Mouse (Mus musculus) liver, embryonic 12.5 days (tissue): ENCODE measurements at regions not wholly inside any gene's neighbourhood (a gene's known extent, or its start where the extent isn't known, plus 50 kb on each side); places are given as distances from the start of the nearest gene placed in this dataset.
A peak's percentile ranks its signal among the peaks of the same experiment; 100 is the strongest.

Experiments used
- ATAC-seq: fragments of 200-750 bp; cut with Nextera tagmentation; 2 replicates; pipeline ENCODE4 v1.8.0; 2017; ENCODE audit warnings: moderate number of reproducible peaks, mild to moderate bottlenecking, moderate library complexity
- H3K27ac ChIP-seq: fragments of 300-500 bp; sonication (generic); 2 replicates; pipeline ENCODE4 v1.5.1; 2016; ENCODE audit warnings: mild to moderate bottlenecking
- H3K27me3 ChIP-seq: fragments of 300-500 bp; sonication (generic); replicated peaks from 2 replicates; pipeline ENCODE4 v1.6.1; 2016; ENCODE audit warnings: mild to moderate bottlenecking, moderate library complexity
- H3K36me3 ChIP-seq: fragments of 300-500 bp; sonication (generic); 2 replicates; pipeline ENCODE4 v1.6.1; 2016; ENCODE audit warnings: mild to moderate bottlenecking, moderate library complexity
- H3K4me1 ChIP-seq: fragments of 300-500 bp; sonication (generic); 2 replicates; pipeline ENCODE4 v1.6.1; 2016
- H3K4me2 ChIP-seq: fragments of 300-500 bp; sonication (generic); 2 replicates; pipeline ENCODE4 v1.6.1; 2016; ENCODE audit warnings: mild to moderate bottlenecking, moderate library complexity
- H3K4me3 ChIP-seq: fragments of 300-500 bp; sonication (generic); 2 replicates; pipeline ENCODE4 v1.5.1; 2016; ENCODE audit warnings: mild to moderate bottlenecking, moderate library complexity
- H3K9ac ChIP-seq: fragments of 300-500 bp; sonication (generic); 2 replicates; pipeline ENCODE4 v1.6.1; 2016; ENCODE audit warnings: mild to moderate bottlenecking, moderate library complexity
- H3K9me3 ChIP-seq: fragments of 300-500 bp; sonication (generic); replicated peaks from 2 replicates; pipeline ENCODE4 v1.6.1; 2016; ENCODE audit warnings: mild to moderate bottlenecking, moderate library complexity
- WGBS: fragments of 180-500 bp; shearing (Covaris S2); methylation state at CpG from one replicate; pipeline ENCODE4 v1.1.7; 2016; ENCODE audit not compliant: insufficient replicate concordance; 5-methylcytosine and 5-hydroxymethylcytosine counted together

GRCm38 (mm10) chr17:15180223-15180860, 139.0 kb upstream of the Gm3448 start:
- no peak overlapping the region for H3K27ac ChIP-seq
- WGBS, result 46% methylated on average over 10 of the region's 10 CpGs
- ATAC-seq, result no peak
- no peaks in the 10 kb centered on the region for H3K9me3 ChIP-seq
- H3K4me2 ChIP-seq, result no peak overlapping the region
- no peaks in the 10 kb centered on the region for H3K4me1 ChIP-seq
- H3K36me3 ChIP-seq, result no peaks in the 10 kb centered on the region
- H3K9ac ChIP-seq, result no peak overlapping the region
- no peak overlapping the region for H3K4me3 ChIP-seq
- H3K27me3 ChIP-seq, result peaks cover 16% of the 10 kb centered on the region; the same call in 1 of the 2 replicates

GRCm38 (mm10) chr17:15179411-15179951, 138.1 kb upstream of the Gm3448 start:
- Histone ChIP-seq H3K4me3 (no peak overlapping the region), H3K9ac (no peak overlapping the region), H3K27ac (no peak overlapping the region), H3K4me2 (no peak overlapping the region), H3K4me1 (no peaks in the 10 kb centered on the region; the same call in 1 of the 2 replicates), H3K36me3 (no peaks in the 10 kb centered on the region), H3K9me3 (no peaks in the 10 kb centered on the region), H3K27me3 (peaks cover 16% of the 10 kb centered on the region; the same call in 1 of the 2 replicates)
- ATAC-seq, result no peak
- WGBS, result 46% methylated on average over 4 of the region's 4 CpGs

- no peak for ATAC-seq
- H3K36me3 ChIP-seq, result no peaks in the 10 kb centered on the region
- no peak overlapping the region for H3K27ac ChIP-seq
- H3K27me3 ChIP-seq, result peaks cover 8% of the 10 kb centered on the region; the same call in 1 of the 2 replicates
- H3K4me3 ChIP-seq, result no peak overlapping the region
- H3K4me2 ChIP-seq, result no peak overlapping the region
- 43% methylated on average over 3 of the region's 3 CpGs for WGBS
- H3K9me3 ChIP-seq, result no peaks in the 10 kb centered on the region
- no peak overlapping the region for H3K9ac ChIP-seq
- peaks cover 5% of the 10 kb centered on the region; the same call in 1 of the 2 replicates for H3K4me1 ChIP-seq
Measured at GRCm38 (mm10) chr17:15177390-15177789, 136.1 kb upstream of the Gm3448 start.

- Histone ChIP-seq H3K4me3 (no peak overlapping the region), H3K9ac (no peak overlapping the region), H3K27me3 (no peaks in the 10 kb centered on the region), H3K9me3 (no peaks in the 10 kb centered on the region), H3K36me3 (no peaks in the 10 kb centered on the region), H3K4me2 (no peak overlapping the region), H3K27ac (no peak overlapping the region; the same call in 1 of the 2 replicates), H3K4me1 (peaks cover 5% of the 10 kb centered on the region; the same call in 1 of the 2 replicates)
- peak; percentile 40; the same call in 1 of the 2 replicates for ATAC-seq
- WGBS, result 16% methylated on average over 9 of the region's 9 CpGs
Measured at GRCm38 (mm10) chr17:15174354-15174953, 133.1 kb upstream of the Gm3448 start.

- Histone ChIP-seq H3K27me3 (no peaks in the 10 kb centered on the region), H3K27ac (no peak overlapping the region)
- 67% methylated on average over 3 of the region's 3 CpGs for WGBS
Measured at GRCm38 (mm10) chr17:15167927-15168326, 126.6 kb upstream of the Gm3448 start.

GRCm38 (mm10) chr17:15157693-15158333, 116.5 kb upstream of the Gm3448 start:
- Histone ChIP-seq H3K9ac (no peak overlapping the region), H3K4me2 (no peak overlapping the region), H3K36me3 (no peaks in the 10 kb centered on the region), H3K27ac (no peak overlapping the region), H3K27me3 (no peaks in the 10 kb centered on the region), H3K4me3 (no peak overlapping the region), H3K4me1 (peaks cover 2% of the 10 kb centered on the region; the same call in 1 of the 2 replicates), H3K9me3 (no peaks in the 10 kb centered on the region)
- no peak for ATAC-seq
- WGBS, result 60% methylated on average over 5 of the region's 5 CpGs

More at GRCm38 (mm10) chr17:15167927-15168326, 126.6 kb upstream of the Gm3448 start:
- no peak overlapping the region for H3K4me2 ChIP-seq
- no peak for ATAC-seq
- no peaks in the 10 kb centered on the region for H3K36me3 ChIP-seq
- H3K9me3 ChIP-seq, result no peaks in the 10 kb centered on the region
- H3K9ac ChIP-seq, result no peak overlapping the region
- no peak overlapping the region for H3K4me3 ChIP-seq
- H3K4me1 ChIP-seq, result no peaks in the 10 kb centered on the region

GRCm38 (mm10) chr17:15152996-15153735, 111.8 kb upstream of the Gm3448 start:
- Histone ChIP-seq H3K27ac (no peak overlapping the region), H3K4me3 (no peak overlapping the region), H3K4me1 (peaks cover 8% of the 10 kb centered on the region; the same call in 1 of the 2 replicates), H3K9ac (no peak overlapping the region), H3K9me3 (no peaks in the 10 kb centered on the region), H3K36me3 (no peaks in the 10 kb centered on the region), H3K4me2 (no peak overlapping the region), H3K27me3 (no peaks in the 10 kb centered on the region)
- no peak for ATAC-seq
- WGBS, result 41% methylated on average over 7 of the region's 7 CpGs

GRCm38 (mm10) chr17:15152477-15152876, 111.1 kb upstream of the Gm3448 start:
- H3K27me3 ChIP-seq, result no peaks in the 10 kb centered on the region
- no peaks in the 10 kb centered on the region for H3K36me3 ChIP-seq
- no peak overlapping the region for H3K4me3 ChIP-seq
- WGBS, result 25% methylated on average over 7 of the region's 7 CpGs
- no peak for ATAC-seq
- no peak overlapping the region for H3K27ac ChIP-seq
- H3K9me3 ChIP-seq, result no peaks in the 10 kb centered on the region
- H3K4me1 ChIP-seq, result peaks cover 8% of the 10 kb centered on the region; the same call in 1 of the 2 replicates
- H3K9ac ChIP-seq, result no peak overlapping the region
- H3K4me2 ChIP-seq, result no peak overlapping the region

- no peaks in the 10 kb centered on the region for H3K36me3 ChIP-seq
- peaks cover 9% of the 10 kb centered on the region; the same call in 1 of the 2 replicates for H3K4me1 ChIP-seq
- no peak overlapping the region for H3K4me3 ChIP-seq
- H3K9me3 ChIP-seq, result no peaks in the 10 kb centered on the region
- WGBS, result 26% methylated on average over 3 of the region's 3 CpGs
- no peak overlapping the region for H3K4me2 ChIP-seq
- H3K27me3 ChIP-seq, result no peaks in the 10 kb centered on the region
- no peak overlapping the region for H3K9ac ChIP-seq
- H3K27ac ChIP-seq, result no peak overlapping the region
- no peak for ATAC-seq
Measured at GRCm38 (mm10) chr17:15151695-15152094, 110.4 kb upstream of the Gm3448 start.

- Histone ChIP-seq H3K36me3 (no peaks in the 10 kb centered on the region), H3K27ac (no peak overlapping the region), H3K27me3 (no peaks in the 10 kb centered on the region; the same call in 1 of the 2 replicates), H3K4me2 (no peak overlapping the region), H3K9ac (no peak overlapping the region), H3K4me3 (no peak overlapping the region), H3K9me3 (no peaks in the 10 kb centered on the region), H3K4me1 (0 out of 2 replicates have a peak, but pooled peaks cover 5% of the 10 kb centered on the region)
- ATAC-seq, result no peak
- 12% methylated on average over 7 of the region's 7 CpGs for WGBS
Measured at GRCm38 (mm10) chr17:15146607-15147006, 105.3 kb upstream of the Gm3448 start.

GRCm38 (mm10) chr17:15145191-15145968, 104.0 kb upstream of the Gm3448 start:
- Histone ChIP-seq H3K27me3 (no peaks in the 10 kb centered on the region; the same call in 1 of the 2 replicates), H3K36me3 (no peaks in the 10 kb centered on the region), H3K4me3 (no peak overlapping the region), H3K4me1 (0 out of 2 replicates have a peak, but pooled peaks cover 5% of the 10 kb centered on the region), H3K9ac (no peak overlapping the region), H3K4me2 (no peak overlapping the region), H3K27ac (no peak overlapping the region), H3K9me3 (no peaks in the 10 kb centered on the region)
- no peak for ATAC-seq
- 72% methylated on average over 14 of the region's 14 CpGs for WGBS
